Mouse (Mus musculus): ENCODE measurements around the gene Ankrd65. TPM values are rescaled to one million over a fixed set of nuclear protein-coding genes. Genes with fewer than 3 reads are reported as not detected.

Gene Ankrd65
- polyA plus RNA-seq, 1 experiment from 2014 or later, result not detected

Small RNA genes lying within 50 kb of the gene (microRNA-seq; reads per million reads assigned to microRNA genes)
- not detected for gene Gm27743

Other genes starting within 250 kb of the Ankrd65 start
- gene Nadk, start 228.1 kb upstream of the Ankrd65 start, polyA plus RNA-seq (2014; fragmentation: Nextera tagmentation; extraction: Ambion mirVana), result 99.1 and 105 TPM in 2 replicates
- 16.1 and 16.4 TPM in 2 replicates for gene Slc35e2, start 189.0 kb upstream of the Ankrd65 start, polyA plus RNA-seq (2014; fragmentation: Nextera tagmentation; extraction: Ambion mirVana)
- 69.4 and 79.9 TPM in 2 replicates for gene Cdk11b, start 165.6 kb upstream of the Ankrd65 start, polyA plus RNA-seq (2014; fragmentation: Nextera tagmentation; extraction: Ambion mirVana)
- gene Gm10563, start 145.0 kb upstream of the Ankrd65 start, polyA plus RNA-seq (2014; fragmentation: Nextera tagmentation; extraction: Ambion mirVana), result not detected in 2 replicates
- 11.3 and 12.2 TPM in 2 replicates for gene Mmp23, start 137.1 kb upstream of the Ankrd65 start, polyA plus RNA-seq (2014; fragmentation: Nextera tagmentation; extraction: Ambion mirVana)
- 16.0 and 16.6 TPM in 2 replicates for gene Mib2, start 121.2 kb upstream of the Ankrd65 start, polyA plus RNA-seq (2014; fragmentation: Nextera tagmentation; extraction: Ambion mirVana)
- gene Fndc10, start 96.1 kb upstream of the Ankrd65 start, polyA plus RNA-seq (2014; fragmentation: Nextera tagmentation; extraction: Ambion mirVana), result 2.0 and 2.1 TPM in 2 replicates
- 145 and 147 TPM in 2 replicates for gene Ssu72, start 85.6 kb upstream of the Ankrd65 start, polyA plus RNA-seq (2014; fragmentation: Nextera tagmentation; extraction: Ambion mirVana)
- 0.55 and 0.79 TPM in 2 replicates for gene Tmem240, start 55.6 kb upstream of the Ankrd65 start, polyA plus RNA-seq (2014; fragmentation: Nextera tagmentation; extraction: Ambion mirVana)
- gene Atad3a, start 29.3 kb upstream of the Ankrd65 start, polyA plus RNA-seq (2014; fragmentation: Nextera tagmentation; extraction: Ambion mirVana), result 103 and 104 TPM in 2 replicates
- gene Vwa1, start 15.7 kb upstream of the Ankrd65 start, polyA plus RNA-seq (2014; fragmentation: Nextera tagmentation; extraction: Ambion mirVana), result 5.3 and 6.0 TPM in 2 replicates
- gene Tmem88b, start 4.6 kb upstream of the Ankrd65 start, polyA plus RNA-seq (2014; fragmentation: Nextera tagmentation; extraction: Ambion mirVana), result 0.19 and 0.34 TPM in 2 replicates
- gene Mrpl20, start 12.4 kb downstream of the Ankrd65 start, polyA plus RNA-seq (2014; fragmentation: Nextera tagmentation; extraction: Ambion mirVana), result 238 and 245 TPM in 2 replicates
- gene Ccnl2, start 22.1 kb downstream of the Ankrd65 start, polyA plus RNA-seq (2014; fragmentation: Nextera tagmentation; extraction: Ambion mirVana), result 181 and 203 TPM in 2 replicates
- 132 and 138 TPM in 2 replicates for gene Aurkaip1, start 40.8 kb downstream of the Ankrd65 start, polyA plus RNA-seq (2014; fragmentation: Nextera tagmentation; extraction: Ambion mirVana)
- 41.8 and 49.3 TPM in 2 replicates for gene Mxra8, start 49.2 kb downstream of the Ankrd65 start, polyA plus RNA-seq (2014; fragmentation: Nextera tagmentation; extraction: Ambion mirVana)
- 8.1 and 9.1 TPM in 2 replicates for gene Dvl1, start 57.0 kb downstream of the Ankrd65 start, polyA plus RNA-seq (2014; fragmentation: Nextera tagmentation; extraction: Ambion mirVana)
- 0.24 and 0.28 TPM in 2 replicates for gene Tas1r3, start 72.9 kb downstream of the Ankrd65 start, polyA plus RNA-seq (2014; fragmentation: Nextera tagmentation; extraction: Ambion mirVana)
- 19.2 and 20.4 TPM in 2 replicates for gene Cptp, start 79.0 kb downstream of the Ankrd65 start, polyA plus RNA-seq (2014; fragmentation: Nextera tagmentation; extraction: Ambion mirVana)
- 89.4 and 91.1 TPM in 2 replicates for gene Ints11, start 79.1 kb downstream of the Ankrd65 start, polyA plus RNA-seq (2014; fragmentation: Nextera tagmentation; extraction: Ambion mirVana)
- 42.4 and 45.5 TPM in 2 replicates for gene Pusl1, start 101.3 kb downstream of the Ankrd65 start, polyA plus RNA-seq (2014; fragmentation: Nextera tagmentation; extraction: Ambion mirVana)
- gene Acap3, start 101.4 kb downstream of the Ankrd65 start, polyA plus RNA-seq (2014; fragmentation: Nextera tagmentation; extraction: Ambion mirVana), result 17.8 and 18.4 TPM in 2 replicates
- gene Ube2j2, start 153.4 kb downstream of the Ankrd65 start, polyA plus RNA-seq (2014; fragmentation: Nextera tagmentation; extraction: Ambion mirVana), result 163 and 169 TPM in 2 replicates
- 24.3 and 28.5 TPM in 2 replicates for gene C1qtnf12, start 171.9 kb downstream of the Ankrd65 start, polyA plus RNA-seq (2014; fragmentation: Nextera tagmentation; extraction: Ambion mirVana)
- gene B3galt6, start 202.2 kb downstream of the Ankrd65 start, polyA plus RNA-seq (2014; fragmentation: Nextera tagmentation; extraction: Ambion mirVana), result 15.4 and 16.4 TPM in 2 replicates
- 131 and 142 TPM in 2 replicates for gene Sdf4, start 202.4 kb downstream of the Ankrd65 start, polyA plus RNA-seq (2014; fragmentation: Nextera tagmentation; extraction: Ambion mirVana)
- gene Tnfrsf4, start 223.4 kb downstream of the Ankrd65 start, polyA plus RNA-seq (2014; fragmentation: Nextera tagmentation; extraction: Ambion mirVana), result 0.29 and 0.58 TPM in 2 replicates
- 0.62 and 0.65 TPM in 2 replicates for gene Tnfrsf18, start 235.7 kb downstream of the Ankrd65 start, polyA plus RNA-seq (2014; fragmentation: Nextera tagmentation; extraction: Ambion mirVana)

Data from limb, embryonic 11.5 days (tissue).